In genomic region chr4:80004788-80005187, GRCm38 (mm10) we compare ENCODE assay signal across 20 mouse cellular contexts.
A peak's percentile ranks its signal among the peaks of the same experiment; 100 is the strongest.
DNase-seq lines count a peak whose midpoint lies in the region; ATAC-seq and TF ChIP-seq lines count a peak whose summit lies in the region.
"Had no signal": no experiment of that assay in that cellular context is flagged by ENCODE, and none has a peak within 500 bp of the region (broad histone marks: within the 10 kb centered on the region; RNA-seq: fewer than 3 reads in every experiment).

No protein-coding gene starts in this region.

- no peak for TF ChIP-seq POLR2A in heart, adult 2 months (IDR thresholded peaks at IDR 0.05; ENCODE audit: insufficient read depth, low read depth, low read length)

- no peak overlapping the region for H3K4me3 ChIP-seq in hindbrain, embryonic 10.5 days
- H3K4me3 ChIP-seq in heart, adult 2 months = no peak overlapping the region
- H3K4me3 ChIP-seq: embryonic facial prominence, embryonic 10.5 days; forebrain, embryonic 15.5 days; midbrain, embryonic 12.5 days had no signal

- H3K9me3 ChIP-seq in hindbrain, embryonic 10.5 days = no peaks in the 10 kb centered on the region
- H3K9me3 ChIP-seq: embryonic facial prominence, embryonic 10.5 days; forebrain, embryonic 15.5 days; midbrain, embryonic 12.5 days had no signal

- WGBS in hindbrain, embryonic 10.5 days = 96% methylated on average over 4 of the region's 4 CpGs
- WGBS in heart, adult 2 months = 77% methylated on average over 4 of the region's 4 CpGs

- no peak for DNase-seq in cerebellum, postnatal 36 days
- peak; percentile 9 for DNase-seq in ZHBTc4 (ENCODE audit: low read depth, low spot score)
- no peak for DNase-seq in gastrocnemius, postnatal 14 days
- DNase-seq in left cerebral cortex, postnatal 25 days (ENCODE audit: low spot score in 2 of 2) = no peak
- DNase-seq in hindbrain, embryonic 10.5 days (ENCODE audit: low spot score) = no peak
- DNase-seq in heart, adult 2 months = no peak
- DNase-seq: adrenal gland, postnatal 25 days; cerebellum, adult 11-12 months; heart, postnatal 4 days; kidney, adult 11 months; left cerebral cortex, postnatal 4 days; liver; right cerebral cortex, postnatal 4 days; thymus, postnatal 25 days had no signal

- peak; percentile 50; the same call in 1 of the 2 replicates for ATAC-seq in cerebellum, adult (ENCODE audit: insufficient number of reproducible peaks, low FRiP score, low TSS enrichment)
- ATAC-seq in megakaryocyte, adult 5-6 weeks (ENCODE audit: poor library complexity, severe bottlenecking) = peak; percentile 30
- ATAC-seq: forebrain, embryonic 15.5 days; hindbrain, postnatal 0 days had no signal

- no peak for TF ChIP-seq CTCF in heart, adult 2 months (IDR thresholded peaks at IDR 0.05)

- intact Hi-C loops in gastrocnemius, postnatal 14 days (cut with DNase I; ENCODE audit: low total_unique reads) = no loop called here
- intact Hi-C loops in left cerebral cortex, postnatal 25 days (cut with DNase I) = no loop called here
- intact Hi-C loops in heart, adult 2 months (cut with DNase I) = no loop called here

- H3K36me3 ChIP-seq in hindbrain, embryonic 10.5 days = no peaks in the 10 kb centered on the region
- H3K36me3 ChIP-seq in heart, adult 2 months (ENCODE audit: control insufficient read depth, insufficient read depth, low read length) = no peaks in the 10 kb centered on the region
- H3K36me3 ChIP-seq: embryonic facial prominence, embryonic 10.5 days; forebrain, embryonic 15.5 days; midbrain, embryonic 12.5 days had no signal

- H3K27ac ChIP-seq in hindbrain, embryonic 10.5 days = no peak overlapping the region
- H3K27ac ChIP-seq in heart, adult 2 months = no peak overlapping the region
- H3K27ac ChIP-seq: embryonic facial prominence, embryonic 10.5 days; forebrain, embryonic 15.5 days; hindbrain, postnatal 0 days; midbrain, embryonic 12.5 days had no signal

- no peaks in the 10 kb centered on the region for H3K79me2 ChIP-seq in heart, adult 2 months (replicated peaks; ENCODE audit: control insufficient read depth, insufficient read depth, low read length)

- no peaks in the 10 kb centered on the region for H3K27me3 ChIP-seq in hindbrain, embryonic 10.5 days (ENCODE audit: insufficient read depth, poor library complexity, severe bottlenecking)
- no peaks in the 10 kb centered on the region for H3K27me3 ChIP-seq in heart, adult 2 months (ENCODE audit: control insufficient read depth, insufficient read depth, low read length)
- H3K27me3 ChIP-seq: forebrain, embryonic 15.5 days; midbrain, embryonic 12.5 days had no signal

- H3K4me1 ChIP-seq in hindbrain, embryonic 10.5 days (replicated peaks) = no peaks in the 10 kb centered on the region
- no peaks in the 10 kb centered on the region for H3K4me1 ChIP-seq in heart, adult 2 months (ENCODE audit: control insufficient read depth, insufficient read depth, low read length)
- H3K4me1 ChIP-seq: embryonic facial prominence, embryonic 10.5 days; forebrain, embryonic 15.5 days; midbrain, embryonic 12.5 days had no signal

- TF ChIP-seq EP300 in heart, adult 2 months (IDR thresholded peaks at IDR 0.05; ENCODE audit: insufficient read depth, low read depth, low read length) = no peak

- no peak overlapping the region for H3K9ac ChIP-seq in heart, adult 2 months (ENCODE audit: low read depth, low read length)
- H3K9ac ChIP-seq: forebrain, embryonic 15.5 days; midbrain, embryonic 12.5 days had no signal
